Mouse (Mus musculus) heart, embryonic 12.5 days (tissue): ENCODE measurements around the gene Acer1. TPM values are rescaled to one million over a fixed set of nuclear protein-coding genes. Genes with fewer than 3 reads are reported as not detected.

Experiments
- ATAC-seq: fragments of 200-750 bp; cut with Nextera tagmentation; 2 replicates; pipeline ENCODE4 v1.8.0; 2017; ENCODE audit warnings: moderate TSS enrichment, moderate library complexity; ENCODE audit not compliant: insufficient number of reproducible peaks, low FRiP score
- H3K27ac ChIP-seq: fragments of 300-500 bp; sonication (generic); 2 replicates; pipeline ENCODE4 v1.5.1; 2016; ENCODE audit warnings: mild to moderate bottlenecking, moderate library complexity; ENCODE audit not compliant: poor library complexity, severe bottlenecking
- H3K27me3 ChIP-seq: fragments of 300-500 bp; sonication (generic); replicated peaks from 2 replicates; pipeline ENCODE4 v1.6.1; 2016; ENCODE audit warnings: mild to moderate bottlenecking, moderate library complexity
- H3K36me3 ChIP-seq: fragments of 300-500 bp; sonication (generic); 2 replicates; pipeline ENCODE4 v1.6.1; 2016; ENCODE audit warnings: mild to moderate bottlenecking, moderate library complexity
- H3K4me1 ChIP-seq: fragments of 300-500 bp; sonication (generic); replicated peaks from 2 replicates; pipeline ENCODE4 v1.6.1; 2016; ENCODE audit warnings: mild to moderate bottlenecking
- H3K4me2 ChIP-seq: fragments of 300-500 bp; sonication (generic); 2 replicates; pipeline ENCODE4 v1.6.1; 2016; ENCODE audit warnings: mild to moderate bottlenecking, moderate library complexity
- H3K4me3 ChIP-seq: fragments of 300-500 bp; sonication (generic); 2 replicates; pipeline ENCODE4 v1.5.1; 2016; ENCODE audit warnings: mild to moderate bottlenecking
- H3K9ac ChIP-seq: fragments of 300-500 bp; sonication (generic); 2 replicates; pipeline ENCODE4 v1.6.1; 2016; ENCODE audit warnings: mild to moderate bottlenecking, moderate library complexity
- H3K9me3 ChIP-seq: fragments of 300-500 bp; sonication (generic); replicated peaks from 2 replicates; pipeline ENCODE4 v1.6.1; 2016; ENCODE audit warnings: mild to moderate bottlenecking, moderate library complexity
- WGBS: fragments of 180-500 bp; shearing (Covaris S2); methylation state at CpG from one replicate; pipeline ENCODE4 v1.1.7; 2016; 5-methylcytosine and 5-hydroxymethylcytosine counted together
- polyA plus RNA-seq: library from polyadenylated mRNA; unstranded; fragments of >200 nt; fragmentation: Nextera tagmentation; extraction: Ambion mirVana; gene quantifications from 2 replicates; pipeline ENCODE4 v1.2.1, GENCODE M21; 2016

Acer1 gene
- polyA plus RNA-seq, 1 experiment from 2014 or later: not detected

DNA sequence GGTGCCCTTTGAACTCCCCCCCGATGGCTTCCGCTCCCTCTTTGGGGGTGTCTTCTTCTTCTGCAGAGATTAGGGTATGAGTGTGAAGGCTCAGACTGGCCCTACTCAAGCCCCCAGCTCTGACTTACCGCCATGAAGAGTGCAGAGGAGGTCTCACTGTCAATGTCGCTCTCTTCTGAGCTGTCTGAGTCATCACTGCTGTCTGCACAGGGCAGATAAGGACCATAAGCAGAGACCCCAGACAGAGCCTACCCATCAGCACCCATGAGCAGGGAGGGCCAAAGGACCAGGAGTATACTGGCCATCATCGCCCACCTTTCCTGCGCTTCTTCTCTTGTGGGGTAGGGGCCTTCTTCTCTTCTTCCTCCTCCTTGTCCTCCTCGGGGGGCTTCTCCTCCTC is 22.1 kb upstream of the Acer1 start:
- H3K27ac ChIP-seq: no peak overlapping the region
- peak; percentile 67 for ATAC-seq
- no peaks in the 10 kb centered on the region for H3K27me3 ChIP-seq
- peaks cover 73% of the 10 kb centered on the region for H3K36me3 ChIP-seq
- peaks cover 24% of the 10 kb centered on the region for H3K4me1 ChIP-seq
- H3K4me2 ChIP-seq: no peak overlapping the region
- 72% methylated on average over 7 of the region's 7 CpGs for WGBS
- no peak overlapping the region for H3K9ac ChIP-seq
- H3K4me3 ChIP-seq: no peak overlapping the region
- H3K9me3 ChIP-seq: no peaks in the 10 kb centered on the region

DNA sequence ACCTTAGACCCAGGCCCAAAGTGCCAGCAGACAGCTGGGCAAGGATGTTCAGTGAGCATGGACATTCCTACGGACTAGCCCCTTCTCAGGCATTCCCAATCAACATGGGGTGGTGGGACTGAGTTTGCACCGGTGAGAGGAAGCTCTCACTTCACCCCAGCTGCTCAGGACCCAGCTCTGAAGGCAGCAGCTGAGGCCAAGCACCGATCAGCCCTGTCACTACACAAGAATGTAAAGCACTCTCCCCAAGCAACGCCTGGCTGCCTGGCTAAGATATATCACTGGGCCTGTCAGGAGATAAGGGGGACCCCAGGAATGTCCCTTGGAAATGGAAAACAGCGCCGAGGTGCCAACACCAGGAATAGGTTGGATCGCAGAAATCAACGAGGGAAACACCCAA is 19.3 kb upstream of the Acer1 start:
- H3K27me3 ChIP-seq: no peaks in the 10 kb centered on the region
- peak overlapping the region; percentile 46; the same call in 1 of the 2 replicates for H3K9ac ChIP-seq
- no peaks in the 10 kb centered on the region for H3K9me3 ChIP-seq
- H3K36me3 ChIP-seq: peaks cover 57% of the 10 kb centered on the region
- 20% methylated on average over 8 of the region's 8 CpGs for WGBS
- H3K4me2 ChIP-seq: peak overlapping the region; percentile 35
- no peak overlapping the region for H3K4me3 ChIP-seq
- ATAC-seq: no peak
- peaks cover 40% of the 10 kb centered on the region for H3K4me1 ChIP-seq
- H3K27ac ChIP-seq: peak overlapping the region; percentile 71

- no peak within 1 kb of the TSS for H3K4me3 ChIP-seq
- H3K4me1 ChIP-seq: peaks cover 40% of the 10 kb centered on the region
- H3K27me3 ChIP-seq: no peaks in the 10 kb centered on the region
- WGBS: 79% methylated on average over 9 of the region's 9 CpGs
- H3K9me3 ChIP-seq: no peaks in the 10 kb centered on the region
- H3K36me3 ChIP-seq: peaks cover 57% of the 10 kb centered on the region
- no peak within 1 kb of the TSS for H3K4me2 ChIP-seq
- H3K9ac ChIP-seq: no peak within 1 kb of the TSS
- peak within 1 kb of the TSS; percentile 71; the same call in 1 of the 2 replicates for H3K27ac ChIP-seq
- no peak for ATAC-seq
These were observed 18.2 kb upstream of the Acer1 start, which contains the start of gene Pspn for GRCm38 (mm10) chr17:56999968-57000609. TSS of gene Pspn (minus strand) at chr17:57000018.

GRCm38 (mm10) chr17:56999414-56999813 is 17.5 kb upstream of the Acer1 start:
- H3K9ac ChIP-seq: no peak overlapping the region
- H3K27ac ChIP-seq: no peak overlapping the region
- H3K4me1 ChIP-seq: peaks cover 40% of the 10 kb centered on the region
- no peak overlapping the region for H3K4me3 ChIP-seq
- no peak for ATAC-seq
- 89% methylated on average over 9 of the region's 9 CpGs for WGBS
- H3K9me3 ChIP-seq: no peaks in the 10 kb centered on the region
- H3K36me3 ChIP-seq: peaks cover 57% of the 10 kb centered on the region
- H3K4me2 ChIP-seq: no peak overlapping the region
- H3K27me3 ChIP-seq: no peaks in the 10 kb centered on the region

DNA sequence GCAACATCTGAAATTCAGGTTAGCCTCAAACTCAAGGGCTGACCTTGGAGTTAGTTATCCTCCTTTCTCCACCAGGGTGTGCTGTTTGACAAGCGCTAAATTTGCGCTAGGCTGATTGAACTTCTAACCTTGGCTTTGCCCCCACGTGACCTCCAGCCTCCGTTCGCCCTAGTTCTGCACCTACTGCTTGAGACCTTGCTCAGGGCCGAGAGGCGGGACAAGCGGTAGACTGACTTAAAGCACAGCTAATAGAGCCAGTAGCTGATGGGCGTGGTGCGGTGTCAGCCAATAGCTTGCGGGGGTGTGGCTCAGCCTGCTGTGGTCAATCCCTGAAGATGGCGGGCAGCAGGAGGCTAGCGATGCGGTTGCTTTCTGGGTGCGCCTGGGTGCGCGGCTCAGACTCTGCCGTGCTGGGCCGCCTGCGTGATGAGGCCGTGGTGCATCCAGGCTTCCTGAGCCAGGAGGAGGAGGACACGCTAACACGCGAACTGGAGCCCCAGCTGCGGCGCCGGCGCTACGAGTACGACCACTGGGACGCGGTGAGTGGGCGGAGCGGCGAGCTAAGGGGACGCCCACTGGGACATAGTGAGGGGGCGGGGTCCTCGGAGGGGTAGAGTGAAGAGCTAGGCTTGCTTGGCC is 15.2 kb upstream of the Acer1 start, which contains the start of gene Alkbh7:
Gene Alkbh7, plus strand, starts transcription at position 311 of the 639 bp plus-strand sequence.
- Histone ChIP-seq H3K4me2 (peak within 1 kb of the TSS; percentile 79), H3K4me3 (peak within 1 kb of the TSS; percentile 84), H3K4me1 (peaks cover 35% of the 10 kb centered on the region), H3K9me3 (no peaks in the 10 kb centered on the region), H3K9ac (peak within 1 kb of the TSS; percentile 74), H3K36me3 (peaks cover 58% of the 10 kb centered on the region), H3K27ac (peak within 1 kb of the TSS; percentile 65; the same call in 1 of the 2 replicates), H3K27me3 (no peaks in the 10 kb centered on the region)
- WGBS: under 1% methylated on average over 38 of the region's 38 CpGs
- ATAC-seq: peak; percentile 99

- peaks cover 30% of the 10 kb centered on the region for H3K4me1 ChIP-seq
- H3K9ac ChIP-seq: peak overlapping the region; percentile 11; the same call in 1 of the 2 replicates
- H3K4me2 ChIP-seq: no peak overlapping the region
- WGBS: 50% methylated on average over 2 of the region's 2 CpGs
- no peaks in the 10 kb centered on the region for H3K9me3 ChIP-seq
- ATAC-seq: no peak
- H3K27ac ChIP-seq: no peak overlapping the region
- no peak overlapping the region for H3K4me3 ChIP-seq
- peaks cover 63% of the 10 kb centered on the region for H3K36me3 ChIP-seq
- no peaks in the 10 kb centered on the region for H3K27me3 ChIP-seq
These were observed 14.6 kb upstream of the Acer1 start for GRCm38 (mm10) chr17:56996506-56996905.

GRCm38 (mm10) chr17:56995046-56995445 is 13.1 kb upstream of the Acer1 start:
- H3K4me3 ChIP-seq: no peak overlapping the region
- H3K9me3 ChIP-seq: no peaks in the 10 kb centered on the region
- WGBS: 86% methylated on average over 8 of the region's 8 CpGs
- ATAC-seq: no peak
- H3K9ac ChIP-seq: no peak overlapping the region
- no peaks in the 10 kb centered on the region for H3K27me3 ChIP-seq
- peaks cover 23% of the 10 kb centered on the region for H3K4me1 ChIP-seq
- peaks cover 65% of the 10 kb centered on the region for H3K36me3 ChIP-seq
- no peak overlapping the region for H3K27ac ChIP-seq
- H3K4me2 ChIP-seq: no peak overlapping the region

- H3K4me3 ChIP-seq: peak overlapping the region; percentile 89
- no peak for ATAC-seq
- H3K9me3 ChIP-seq: no peaks in the 10 kb centered on the region
- H3K9ac ChIP-seq: peak overlapping the region; percentile 88
- peaks cover 7% of the 10 kb centered on the region for H3K4me1 ChIP-seq
- H3K36me3 ChIP-seq: peaks cover 45% of the 10 kb centered on the region
- H3K27me3 ChIP-seq: no peaks in the 10 kb centered on the region
- WGBS: 61% methylated on average over 2 of the region's 2 CpGs
- H3K27ac ChIP-seq: no peak overlapping the region
- H3K4me2 ChIP-seq: peak overlapping the region; percentile 83
These were observed 9.0 kb upstream of the Acer1 start for GRCm38 (mm10) chr17:56990966-56991365.

DNA sequence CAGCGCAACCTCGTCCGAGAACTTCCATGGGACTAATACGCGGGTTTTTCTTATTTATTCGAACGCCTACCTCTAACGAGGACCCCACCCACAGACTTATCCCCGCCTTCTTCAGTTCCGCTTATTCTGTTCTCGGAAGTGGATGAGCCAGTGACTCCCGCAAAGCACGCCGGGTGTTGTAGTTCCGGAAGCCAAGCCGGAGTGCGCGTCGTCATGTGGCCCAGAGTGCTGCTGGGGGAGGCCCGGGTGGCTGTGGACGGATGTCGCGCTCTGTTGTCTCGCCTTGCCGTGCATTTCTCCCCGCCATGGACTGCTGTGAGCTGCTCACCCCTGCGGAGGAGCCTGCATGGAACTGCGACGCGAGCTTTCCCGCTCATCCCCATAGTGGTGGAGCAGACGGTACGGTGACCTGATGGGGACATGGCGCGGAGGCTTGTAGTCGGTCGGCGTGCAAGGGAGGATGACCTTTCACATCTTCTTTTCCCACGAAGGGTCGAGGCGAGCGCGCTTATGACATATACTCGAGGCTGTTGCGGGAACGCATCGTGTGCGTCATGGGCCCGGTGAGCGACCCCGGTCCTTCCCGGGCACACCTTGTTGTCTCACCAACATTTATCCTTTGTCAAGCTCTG is 8.3 kb upstream of the Acer1 start, which contains the start of gene Clpp:
Gene Clpp, plus strand, starts transcription at position 191 of the 632 bp plus-strand sequence.
- peaks cover 7% of the 10 kb centered on the region for H3K4me1 ChIP-seq
- H3K27me3 ChIP-seq: no peaks in the 10 kb centered on the region
- H3K9me3 ChIP-seq: no peaks in the 10 kb centered on the region
- peak within 1 kb of the TSS; percentile 83 for H3K4me2 ChIP-seq
- ATAC-seq: peak; percentile 96
- H3K36me3 ChIP-seq: peaks cover 37% of the 10 kb centered on the region
- WGBS: under 1% methylated on average over 52 of the region's 52 CpGs
- H3K27ac ChIP-seq: peak within 1 kb of the TSS; percentile 31; the same call in 1 of the 2 replicates
- peak within 1 kb of the TSS; percentile 89 for H3K4me3 ChIP-seq
- H3K9ac ChIP-seq: peak within 1 kb of the TSS; percentile 88

- peak overlapping the region; percentile 83 for H3K4me2 ChIP-seq
- ATAC-seq: peak; percentile 87
- WGBS: 4% methylated on average over 25 of the region's 25 CpGs
- H3K4me1 ChIP-seq: peaks cover 7% of the 10 kb centered on the region
- no peaks in the 10 kb centered on the region for H3K9me3 ChIP-seq
- peak overlapping the region; percentile 31; the same call in 1 of the 2 replicates for H3K27ac ChIP-seq
- no peaks in the 10 kb centered on the region for H3K27me3 ChIP-seq
- H3K9ac ChIP-seq: peak overlapping the region; percentile 63
- H3K4me3 ChIP-seq: peak overlapping the region; percentile 89
- peaks cover 32% of the 10 kb centered on the region for H3K36me3 ChIP-seq
These were observed 7.7 kb upstream of the Acer1 start for GRCm38 (mm10) chr17:56989467-56990114.
